Mouse (Mus musculus): ENCODE measurements around the gene Sftpa1. TPM values are rescaled to one million over a fixed set of nuclear protein-coding genes. Genes with fewer than 3 reads are reported as not detected.

The Sftpa1 gene
- total RNA-seq (2021) = not detected
- long read RNA-seq, experiment 1 = 0 reads
- long read RNA-seq, experiment 2 = 0 reads

DNA sequence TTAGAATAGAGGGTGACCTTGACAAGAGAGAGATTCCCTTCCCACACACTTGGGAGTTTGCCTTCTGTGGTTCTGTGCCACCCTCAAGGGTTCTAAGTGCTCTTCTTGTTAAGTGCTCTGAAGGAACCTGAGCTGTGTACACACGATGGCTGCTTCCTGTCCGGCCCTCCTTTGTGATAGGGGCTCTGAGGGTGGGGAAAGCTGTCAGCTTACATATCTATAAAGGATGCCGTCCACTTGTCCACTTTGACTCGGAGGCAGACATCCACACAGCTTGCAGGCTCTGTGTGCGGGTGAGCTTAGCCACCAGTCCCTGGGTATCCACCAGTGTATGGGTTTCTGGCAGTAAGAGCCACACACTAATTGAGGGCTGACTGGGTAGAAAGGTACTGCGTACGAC, at the start of gene Sftpa1:
Gene Sftpa1, plus strand, starts transcription at position 243 of the 400 bp plus-strand sequence.
- intact Hi-C loops (cut with DNase I) = no loop called here
- no peak for DNase-seq
- no peak for TF ChIP-seq CTCF (IDR thresholded peaks at IDR 0.05)
- Histone ChIP-seq H3K4me3 (no peak within 1 kb of the TSS), H3K27ac (no peak within 1 kb of the TSS)

DNA sequence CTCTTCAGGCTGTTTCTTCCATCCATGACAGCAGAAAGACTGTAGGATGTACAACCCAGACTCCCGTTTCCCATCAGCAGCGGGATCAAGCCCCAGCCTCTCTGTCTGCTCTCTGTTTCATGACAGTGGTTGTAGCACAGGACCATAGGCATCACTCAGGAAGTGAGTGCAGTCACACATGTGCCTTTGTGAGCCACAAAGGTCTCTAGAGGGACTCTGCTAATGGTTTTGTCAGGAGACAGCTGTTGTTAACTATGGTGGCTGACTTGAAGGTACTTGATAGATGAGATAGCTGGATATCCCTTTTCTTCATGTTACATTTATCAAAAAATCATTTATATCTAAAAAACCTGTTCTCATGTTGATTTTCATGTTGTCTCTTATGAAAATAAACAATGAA, 49.2 kb upstream of the Sftpa1 start:
- no peak overlapping the region for H3K4me3 ChIP-seq
- no peak for TF ChIP-seq CTCF (IDR thresholded peaks at IDR 0.05)
- no peak overlapping the region for H3K27ac ChIP-seq
- DNase-seq = no peak
- intact Hi-C loops (cut with DNase I) = no loop called here

DNA sequence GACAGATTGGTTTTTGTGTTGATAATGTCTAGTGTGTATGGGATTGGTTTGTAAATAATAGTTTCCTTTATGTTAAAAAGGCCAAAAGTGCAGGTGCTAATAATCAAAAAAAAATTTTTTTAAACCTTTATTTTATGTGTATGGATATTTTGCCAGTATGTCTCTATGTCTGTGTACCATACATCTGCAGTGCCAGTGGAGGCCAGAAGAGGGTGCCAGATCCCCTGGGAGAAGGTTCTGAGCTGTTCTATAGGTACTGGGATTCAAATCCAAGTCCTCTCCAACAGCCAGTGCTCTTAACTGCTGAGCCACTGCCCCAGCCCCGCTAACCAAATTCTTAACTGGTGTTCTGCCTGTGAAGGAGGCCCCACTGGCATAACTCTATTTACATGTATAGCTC, 44.1 kb upstream of the Sftpa1 start:
- Histone ChIP-seq H3K4me3 (no peak overlapping the region), H3K27ac (no peak overlapping the region)
- no peak for DNase-seq
- peak; percentile 41; the same call in 1 of the 2 replicates for TF ChIP-seq CTCF (IDR thresholded peaks at IDR 0.05)
- intact Hi-C loops (cut with DNase I) = no loop called here

DNA sequence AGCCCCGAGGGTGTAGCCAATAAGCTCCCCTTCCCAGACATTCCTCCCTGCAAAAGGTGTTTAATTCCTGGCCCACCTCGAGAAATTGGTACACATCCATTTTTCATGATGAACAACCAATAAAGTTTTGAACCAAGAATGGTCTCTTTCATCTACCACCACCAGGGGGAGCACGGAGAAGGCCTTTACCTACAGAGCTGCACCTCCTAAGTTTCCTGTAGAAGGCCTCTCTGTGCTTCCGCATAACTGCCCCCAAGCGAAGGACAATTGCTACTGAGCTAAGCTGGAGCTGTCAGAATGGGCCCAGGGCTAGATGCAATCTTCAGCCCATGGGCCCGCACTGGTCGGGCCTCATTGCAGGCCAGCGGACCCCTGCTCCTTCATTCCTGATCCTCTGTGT, 40.8 kb upstream of the Sftpa1 start:
- peak; percentile 43 for TF ChIP-seq CTCF (IDR thresholded peaks at IDR 0.05)
- Histone ChIP-seq H3K27ac (no peak overlapping the region), H3K4me3 (no peak overlapping the region)
- intact Hi-C loops (cut with DNase I) = no loop called here
- no peak for DNase-seq

DNA sequence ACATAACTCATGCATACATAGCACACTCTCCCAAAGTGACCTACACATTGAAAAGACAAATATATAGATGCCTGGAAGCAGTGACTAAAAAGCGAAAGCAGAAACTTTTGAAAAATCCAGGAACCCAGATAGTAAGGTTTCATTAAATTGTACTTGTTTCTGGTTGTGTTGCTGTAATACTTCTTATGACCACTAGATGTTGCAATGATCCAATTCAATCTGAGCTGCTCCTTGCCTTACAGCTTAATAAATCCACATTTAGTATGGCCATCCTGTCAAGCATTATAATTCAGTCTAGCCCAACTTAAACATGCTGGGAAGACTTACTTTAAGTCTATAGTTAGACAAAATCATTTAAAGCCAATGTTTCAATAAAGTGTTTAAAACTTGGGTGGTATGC, 37.5 kb upstream of the Sftpa1 start:
- intact Hi-C loops (cut with DNase I) = no loop called here

DNA sequence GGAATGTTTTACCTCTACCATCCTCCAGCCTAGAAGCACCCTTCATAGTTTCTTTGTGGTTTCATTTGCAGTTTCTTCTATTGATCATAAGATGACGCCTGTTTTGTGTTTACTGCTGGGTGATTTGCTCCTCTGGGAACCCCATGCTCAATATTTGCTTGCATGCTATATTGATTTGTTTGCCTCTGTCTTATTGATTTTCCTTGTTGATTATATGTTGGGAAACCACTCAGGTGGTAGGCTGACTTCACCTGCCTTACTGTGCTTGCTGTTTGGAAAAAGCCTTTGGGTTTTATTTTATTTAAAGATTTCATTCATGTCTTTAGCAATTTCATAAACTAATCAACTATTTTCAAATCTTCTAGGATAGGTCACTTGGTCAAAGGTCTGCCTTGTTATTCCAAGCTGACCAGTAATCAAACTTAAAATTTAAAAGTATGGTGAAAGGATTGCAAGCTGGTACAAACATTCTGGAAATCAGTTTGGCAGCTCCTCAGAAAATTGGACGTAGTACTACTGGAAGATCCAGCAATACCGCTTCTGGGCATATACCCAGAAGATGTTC, 35.2 kb upstream of the Sftpa1 start:
- intact Hi-C loops (cut with DNase I) = no loop called here
- Histone ChIP-seq H3K4me3 (no peak overlapping the region), H3K27ac (no peak overlapping the region)
- DNase-seq = no peak
- no peak for TF ChIP-seq CTCF (IDR thresholded peaks at IDR 0.05)

More for the DNA sequence above, 37.5 kb upstream of the Sftpa1 start:
- peak; percentile 54 for TF ChIP-seq CTCF (IDR thresholded peaks at IDR 0.05)
- DNase-seq = no peak
- Histone ChIP-seq H3K27ac (no peak overlapping the region), H3K4me3 (no peak overlapping the region)

DNA sequence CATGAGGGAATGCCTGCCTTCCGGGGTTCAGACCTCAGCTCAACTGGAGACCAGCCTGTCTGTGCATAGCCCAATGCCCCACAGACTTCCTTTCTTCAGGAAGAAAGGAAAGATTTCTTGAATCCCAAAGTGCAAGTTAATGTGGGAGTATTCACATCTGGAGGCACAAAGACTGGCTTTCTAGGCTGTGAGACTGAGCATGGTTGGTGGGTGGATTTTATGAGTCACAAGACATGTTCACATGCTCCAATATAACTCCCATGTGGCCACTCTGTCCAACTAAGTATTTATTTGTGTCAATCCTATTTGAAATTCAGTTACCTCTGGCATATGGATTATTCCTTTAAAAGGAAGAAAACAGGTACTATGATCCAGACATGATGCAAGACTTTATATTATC, 32.9 kb upstream of the Sftpa1 start:
- Histone ChIP-seq H3K4me3 (no peak overlapping the region), H3K27ac (no peak overlapping the region)
- DNase-seq = no peak
- intact Hi-C loops (cut with DNase I) = no loop called here
- TF ChIP-seq CTCF (IDR thresholded peaks at IDR 0.05) = no peak

DNA sequence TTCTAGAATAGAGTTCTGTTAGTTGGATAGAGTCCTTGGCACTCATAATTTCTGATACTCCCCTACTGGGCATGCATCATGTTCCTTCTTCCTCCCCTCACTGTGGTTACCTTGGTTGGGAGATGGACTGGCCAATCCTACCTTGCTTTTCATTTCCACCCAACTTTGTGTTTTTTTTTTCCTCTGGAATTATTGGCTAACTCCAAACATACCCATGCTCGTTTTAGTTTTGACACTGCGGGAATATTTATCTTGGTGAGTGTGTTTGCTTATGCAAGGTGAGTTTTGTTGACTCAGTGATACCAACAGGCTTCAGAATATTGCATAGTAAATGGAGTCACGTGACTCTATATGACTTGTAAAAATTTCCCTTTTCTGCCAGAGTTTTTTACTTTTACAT, 30.9 kb upstream of the Sftpa1 start:
- intact Hi-C loops (cut with DNase I) = no loop called here
- no peak for DNase-seq

DNA sequence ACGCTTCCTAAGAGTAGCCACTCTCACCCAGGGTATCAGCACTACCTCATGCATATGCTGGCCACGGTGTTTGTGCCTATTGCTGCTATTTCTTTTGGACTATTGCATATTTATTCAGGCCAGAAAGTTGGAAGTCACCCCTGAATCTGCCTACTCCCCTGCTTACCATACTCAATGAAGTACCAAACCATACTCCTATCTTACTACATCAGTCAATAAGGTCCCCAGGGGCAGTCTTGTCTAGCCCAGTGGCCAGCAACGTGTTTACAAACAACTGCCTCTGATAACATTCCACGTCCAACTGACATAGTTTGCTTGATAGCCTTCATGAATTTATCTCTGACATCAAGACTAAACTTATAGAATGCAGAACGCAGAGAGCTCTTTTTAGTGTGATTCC, 30.3 kb upstream of the Sftpa1 start:
- no peak for DNase-seq
- H3K27ac ChIP-seq = no peak overlapping the region
- intact Hi-C loops (cut with DNase I) = no loop called here
- H3K4me3 ChIP-seq = no peak overlapping the region
- TF ChIP-seq CTCF (IDR thresholded peaks at IDR 0.05) = no peak

More for the DNA sequence above, 30.9 kb upstream of the Sftpa1 start:
- TF ChIP-seq CTCF (IDR thresholded peaks at IDR 0.05) = no peak
- Histone ChIP-seq H3K4me3 (no peak overlapping the region), H3K27ac (no peak overlapping the region)

DNA sequence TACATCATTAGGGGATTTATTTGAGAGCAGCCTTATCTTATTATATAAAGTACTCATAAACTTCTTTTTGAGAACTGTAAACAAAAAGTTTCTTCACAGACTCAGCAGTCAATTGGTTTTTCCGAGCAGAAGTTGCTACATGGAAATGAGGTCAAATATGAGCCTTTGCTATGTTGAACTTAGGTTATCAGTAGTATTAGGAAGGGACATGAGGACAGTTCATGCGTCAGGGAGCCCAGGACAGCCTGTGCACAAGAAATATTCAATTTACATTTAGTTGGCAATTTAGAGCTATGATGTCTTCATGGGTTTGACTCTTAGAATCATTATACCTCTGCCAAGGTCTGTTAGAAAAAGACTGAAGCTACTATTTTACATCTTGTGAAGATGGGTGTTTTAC, 29.3 kb upstream of the Sftpa1 start:
- Histone ChIP-seq H3K27ac (no peak overlapping the region), H3K4me3 (no peak overlapping the region)
- no peak for TF ChIP-seq CTCF (IDR thresholded peaks at IDR 0.05)
- DNase-seq = no peak
- intact Hi-C loops (cut with DNase I) = no loop called here

DNA sequence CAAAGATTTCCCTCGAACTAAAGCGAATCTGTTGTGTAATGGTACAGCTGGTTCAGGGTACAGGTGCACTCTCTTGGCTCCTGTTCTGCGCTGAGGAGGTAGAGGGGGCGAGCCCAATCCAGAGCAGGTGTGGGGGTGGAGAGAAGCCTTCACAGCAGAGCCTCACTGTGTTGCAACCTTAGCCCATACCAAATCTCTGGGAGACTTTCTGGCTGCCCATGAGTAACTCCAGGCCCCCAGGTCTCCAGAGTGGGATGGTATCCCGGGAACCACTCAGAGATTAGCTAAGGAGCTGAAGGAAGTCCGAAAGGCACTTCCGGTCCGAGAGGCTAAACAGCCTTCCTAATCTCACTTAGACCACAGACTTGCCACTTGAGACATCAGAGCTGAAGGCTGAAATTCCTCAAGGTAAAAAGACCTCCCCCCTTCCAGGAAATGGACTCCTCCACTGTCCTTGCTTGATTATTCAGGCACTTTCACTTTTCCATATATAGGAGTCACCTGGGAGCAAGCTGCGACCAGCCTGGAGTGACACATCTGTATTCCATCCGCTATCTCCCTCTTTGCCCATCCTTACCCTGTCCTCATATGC, 26.6 kb upstream of the Sftpa1 start, which contains the start of gene Mat1a:
Gene Mat1a, plus strand, starts transcription at position 183 of the 592 bp plus-strand sequence.
- no peak for TF ChIP-seq CTCF (IDR thresholded peaks at IDR 0.05)
- H3K4me3 ChIP-seq = no peak within 1 kb of the TSS
- H3K27ac ChIP-seq = no peak within 1 kb of the TSS
- no peak for DNase-seq
- intact Hi-C loops (cut with DNase I) = no loop called here

DNA sequence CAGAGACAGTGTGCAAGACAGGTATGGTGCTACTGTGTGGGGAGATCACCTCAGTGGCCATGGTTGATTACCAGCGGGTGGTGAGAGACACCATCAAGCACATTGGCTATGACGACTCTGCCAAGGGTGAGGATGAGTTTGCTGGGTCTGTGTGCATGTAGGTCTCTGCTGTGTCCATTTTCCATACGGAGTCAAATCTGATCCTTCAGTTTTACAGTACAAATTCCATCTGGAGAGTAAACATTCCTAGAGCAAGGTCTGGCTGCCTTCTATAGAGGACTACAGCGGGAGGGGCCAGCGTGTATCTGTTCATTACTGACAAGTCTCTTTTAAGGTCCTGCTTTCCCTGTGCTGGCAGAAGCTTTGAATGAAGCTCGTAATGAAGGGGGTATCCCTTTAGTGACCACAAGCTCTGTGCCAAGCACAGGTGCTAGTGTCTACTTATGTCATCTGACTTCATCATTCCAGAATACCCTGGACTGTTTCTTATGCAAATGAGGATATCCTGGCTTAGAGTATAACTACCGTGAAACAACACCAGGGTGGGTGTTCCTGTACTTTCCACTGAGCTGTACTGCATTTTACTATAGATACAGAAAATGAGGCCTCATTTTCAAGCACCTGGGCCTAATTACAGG, 20.4 kb upstream of the Sftpa1 start:
- intact Hi-C loops (cut with DNase I) = no loop called here
- H3K27ac ChIP-seq = no peak overlapping the region
- TF ChIP-seq CTCF (IDR thresholded peaks at IDR 0.05) = no peak
- H3K4me3 ChIP-seq = no peak overlapping the region
- DNase-seq = no peak

DNA sequence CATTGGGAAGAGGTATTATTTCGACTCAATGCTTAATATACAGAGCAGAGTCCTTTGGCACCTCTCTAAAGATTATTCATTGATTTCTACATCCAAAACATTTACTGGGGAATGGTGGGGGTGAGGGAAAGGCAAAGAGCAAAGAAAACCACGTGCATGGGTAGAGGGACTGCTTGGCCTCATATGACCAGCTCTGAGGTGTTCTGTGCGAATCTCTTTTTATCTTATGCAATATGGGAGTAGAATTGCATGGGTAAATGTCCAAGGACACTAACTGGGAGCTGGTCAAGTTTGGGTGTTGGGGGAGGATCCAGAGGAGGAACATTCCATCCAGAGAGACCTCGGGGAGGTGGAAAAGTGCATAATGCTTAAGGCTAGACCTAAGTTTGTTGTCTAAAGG, 18.6 kb upstream of the Sftpa1 start:
- no peak overlapping the region for H3K4me3 ChIP-seq
- intact Hi-C loops (cut with DNase I) = no loop called here
- no peak for TF ChIP-seq CTCF (IDR thresholded peaks at IDR 0.05)
- DNase-seq = no peak
- H3K27ac ChIP-seq = no peak overlapping the region

DNA sequence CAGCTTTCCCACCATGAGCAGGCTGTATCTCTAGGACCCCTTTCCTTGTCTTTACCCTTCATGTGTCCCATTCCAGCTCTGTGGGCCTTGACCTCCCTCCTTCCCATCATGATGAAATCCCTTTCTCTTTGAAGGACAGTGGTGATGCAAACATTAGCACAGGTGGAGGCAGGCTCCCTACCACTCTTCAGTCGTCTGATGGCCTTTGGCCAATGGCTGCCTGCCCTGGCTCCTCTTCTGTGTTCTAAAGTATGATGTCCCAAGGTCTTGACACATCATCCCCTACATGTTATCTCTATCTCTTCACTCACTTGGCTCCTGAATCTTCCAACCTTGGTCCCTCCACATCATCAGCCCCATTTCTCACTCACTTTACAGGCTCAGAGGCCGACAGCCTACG, 15.3 kb upstream of the Sftpa1 start:
- intact Hi-C loops (cut with DNase I) = no loop called here
- no peak overlapping the region for H3K4me3 ChIP-seq
- H3K27ac ChIP-seq = no peak overlapping the region
- no peak for DNase-seq
- TF ChIP-seq CTCF (IDR thresholded peaks at IDR 0.05) = no peak
